Mouse (Mus musculus): Measurements from ENCODE around the gene Selenbp2.
"Not testable (repeated sequence)": the region's sequence is repeated elsewhere in the genome, so short reads cannot be mapped to it uniquely, and the experiment has no call there.

DNA sequence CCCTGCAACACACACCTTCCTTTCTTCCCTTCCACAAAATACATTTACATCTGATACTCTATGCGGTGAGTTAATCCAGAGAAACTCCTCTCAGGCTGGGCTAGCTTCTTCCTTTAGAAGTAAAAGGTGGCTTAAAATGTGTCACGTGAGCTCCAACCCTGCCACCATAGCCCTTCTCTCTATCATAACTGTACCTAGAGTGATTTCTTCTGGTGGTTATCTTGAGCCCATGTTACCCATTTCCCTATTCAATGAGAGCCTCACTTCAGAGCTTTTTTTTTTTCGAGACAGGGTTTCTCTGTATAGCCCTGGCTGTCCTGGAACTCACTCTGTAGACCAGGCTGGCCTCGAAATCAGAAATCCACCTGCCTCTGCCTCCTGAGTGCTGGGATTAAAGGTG is 1.7 kb upstream of the Selenbp2 start:
- not testable (repeated sequence) for TF ChIP-seq CTCF (conservative IDR thresholded peaks at IDR 0.05 in 1 of 2, IDR thresholded peaks at IDR 0.05 in 1 of 2; ENCODE audit: low read depth in 2 of 2, low read length in 2 of 2); HCFC1 (IDR thresholded peaks at IDR 0.05; ENCODE audit: low read depth, low read length); POLR2A (IDR thresholded peaks at IDR 0.05; ENCODE audit: low read depth, low read length); MYC (IDR thresholded peaks at IDR 0.05; ENCODE audit: low read depth, low read length); EP300 (IDR thresholded peaks at IDR 0.05; ENCODE audit: low read length); UBTF (IDR thresholded peaks at IDR 0.05; ENCODE audit: low read depth, low read length); MEF2A (IDR thresholded peaks at IDR 0.05; ENCODE audit: borderline replicate concordance, low read depth, low read length); MAZ (IDR thresholded peaks at IDR 0.05; ENCODE audit: low read depth, low read length); MAX (IDR thresholded peaks at IDR 0.05; ENCODE audit: low read length); ZKSCAN1 (IDR thresholded peaks at IDR 0.05; ENCODE audit: borderline replicate concordance, low read depth, low read length); USF1 (IDR thresholded peaks at IDR 0.05; ENCODE audit: low read depth, low read length); BHLHE40 (IDR thresholded peaks at IDR 0.05; ENCODE audit: low read depth, low read length)

All from CH12.LX (cell line).